In genomic region chr9:63139661-63140060, GRCm38 (mm10) we compare ENCODE assay signal across 19 mouse cellular contexts. TPM values are rescaled to one million over a fixed set of nuclear protein-coding genes. Genes with fewer than 3 reads are reported as not detected.
DNase-seq lines count a peak whose midpoint lies in the region; ATAC-seq and TF ChIP-seq lines count a peak whose summit lies in the region.
"Had no signal": no experiment of that assay in that cellular context is flagged by ENCODE, and none has a peak within 500 bp of the region (broad histone marks: within the 10 kb centered on the region; RNA-seq: fewer than 3 reads in every experiment).

No protein-coding gene starts in this region.

- H3K9ac ChIP-seq in hindbrain, embryonic 11.5 days (ENCODE audit: low read depth, low read length) = no peak overlapping the region
- no peak overlapping the region for H3K9ac ChIP-seq in hindbrain, embryonic 12.5 days
- peak overlapping the region; percentile 14; the same call in 1 of the 2 replicates for H3K9ac ChIP-seq in neural tube, embryonic 12.5 days
- H3K9ac ChIP-seq in intestine, embryonic 16.5 days (ENCODE audit: low read depth, low read length) = no peak overlapping the region
- H3K9ac ChIP-seq: embryonic facial prominence, embryonic 15.5 days; liver, postnatal 0 days had no signal

- H3K4me3 ChIP-seq in hindbrain, embryonic 11.5 days (ENCODE audit: low read depth, low read length) = no peak overlapping the region
- no peak overlapping the region for H3K4me3 ChIP-seq in hindbrain, embryonic 10.5 days
- 0 out of 2 replicates have a peak overlapping the region, but pooled peaks have one; percentile 27 for H3K4me3 ChIP-seq in hindbrain, embryonic 12.5 days
- peak overlapping the region; percentile 20; the same call in 1 of the 2 replicates for H3K4me3 ChIP-seq in neural tube, embryonic 12.5 days
- no peak overlapping the region for H3K4me3 ChIP-seq in intestine, embryonic 16.5 days (ENCODE audit: low read length)

- no peak for ATAC-seq in hindbrain, embryonic 11.5 days (ENCODE audit: low FRiP score)
- no peak for ATAC-seq in hindbrain, embryonic 12.5 days (ENCODE audit: low FRiP score)
- ATAC-seq in neural tube, embryonic 12.5 days (ENCODE audit: low FRiP score, low read depth) = no peak
- no peak for ATAC-seq in intestine, embryonic 16.5 days
- ATAC-seq: liver, postnatal 0 days had no signal

- no peaks in the 10 kb centered on the region for H3K9me3 ChIP-seq in hindbrain, embryonic 11.5 days (ENCODE audit: control insufficient read depth, low read length)
- H3K9me3 ChIP-seq in hindbrain, embryonic 10.5 days = no peaks in the 10 kb centered on the region
- H3K9me3 ChIP-seq in hindbrain, embryonic 12.5 days (replicated peaks) = no peaks in the 10 kb centered on the region
- no peaks in the 10 kb centered on the region for H3K9me3 ChIP-seq in neural tube, embryonic 12.5 days
- H3K9me3 ChIP-seq in intestine, embryonic 16.5 days (ENCODE audit: control insufficient read depth, low read length) = no peaks in the 10 kb centered on the region
- H3K9me3 ChIP-seq: embryonic facial prominence, embryonic 15.5 days had no signal

- H3K27me3 ChIP-seq in hindbrain, embryonic 11.5 days (ENCODE audit: control insufficient read depth, insufficient read depth, low read length) = peaks cover 98% of the 10 kb centered on the region
- H3K27me3 ChIP-seq in hindbrain, embryonic 10.5 days (ENCODE audit: insufficient read depth, poor library complexity, severe bottlenecking) = peaks cover 100% of the 10 kb centered on the region
- peaks cover 97% of the 10 kb centered on the region for H3K27me3 ChIP-seq in hindbrain, embryonic 12.5 days
- peaks cover 97% of the 10 kb centered on the region for H3K27me3 ChIP-seq in neural tube, embryonic 12.5 days (replicated peaks)
- peaks cover 94% of the 10 kb centered on the region for H3K27me3 ChIP-seq in intestine, embryonic 16.5 days (replicated peaks; ENCODE audit: control insufficient read depth, insufficient read depth, low read length)

- H3K4me2 ChIP-seq in hindbrain, embryonic 11.5 days (replicated peaks; ENCODE audit: low read depth, low read length) = no peak overlapping the region
- H3K4me2 ChIP-seq in hindbrain, embryonic 12.5 days (replicated peaks) = peak overlapping the region; percentile 44; the same call in 1 of the 2 replicates
- H3K4me2 ChIP-seq in neural tube, embryonic 12.5 days (replicated peaks) = peak overlapping the region; percentile 76
- no peak overlapping the region for H3K4me2 ChIP-seq in intestine, embryonic 16.5 days (ENCODE audit: low read depth, low read length)
- H3K4me2 ChIP-seq: embryonic facial prominence, embryonic 15.5 days had no signal

- H3K4me1 ChIP-seq in hindbrain, embryonic 11.5 days (replicated peaks; ENCODE audit: control insufficient read depth, insufficient read depth, low read length) = peaks cover 20% of the 10 kb centered on the region
- peaks cover 66% of the 10 kb centered on the region for H3K4me1 ChIP-seq in hindbrain, embryonic 10.5 days (replicated peaks)
- peaks cover 46% of the 10 kb centered on the region for H3K4me1 ChIP-seq in hindbrain, embryonic 12.5 days
- H3K4me1 ChIP-seq in neural tube, embryonic 12.5 days = peaks cover 39% of the 10 kb centered on the region
- H3K4me1 ChIP-seq in intestine, embryonic 16.5 days (ENCODE audit: control insufficient read depth, insufficient read depth, low read length) = peaks cover 14% of the 10 kb centered on the region

- H3K36me3 ChIP-seq in hindbrain, embryonic 11.5 days (ENCODE audit: control insufficient read depth, insufficient read depth, low read length) = no peaks in the 10 kb centered on the region
- H3K36me3 ChIP-seq in hindbrain, embryonic 10.5 days = no peaks in the 10 kb centered on the region
- H3K36me3 ChIP-seq in hindbrain, embryonic 12.5 days = no peaks in the 10 kb centered on the region
- no peaks in the 10 kb centered on the region for H3K36me3 ChIP-seq in neural tube, embryonic 12.5 days
- no peaks in the 10 kb centered on the region for H3K36me3 ChIP-seq in intestine, embryonic 16.5 days (ENCODE audit: control insufficient read depth, insufficient read depth, low read length)
- H3K36me3 ChIP-seq: embryonic facial prominence, embryonic 15.5 days had no signal

- WGBS in hindbrain, embryonic 11.5 days = 4% methylated on average over 17 of the region's 17 CpGs
- WGBS in hindbrain, embryonic 10.5 days = 2% methylated on average over 17 of the region's 17 CpGs
- WGBS in hindbrain, embryonic 12.5 days = 4% methylated on average over 17 of the region's 17 CpGs
- 2% methylated on average over 17 of the region's 17 CpGs for WGBS in neural tube, embryonic 12.5 days
- WGBS in intestine, embryonic 16.5 days = 4% methylated on average over 17 of the region's 17 CpGs

- no peak overlapping the region for H3K27ac ChIP-seq in hindbrain, embryonic 11.5 days (ENCODE audit: low read depth, low read length)
- no peak overlapping the region for H3K27ac ChIP-seq in hindbrain, embryonic 10.5 days
- 0 out of 2 replicates have a peak overlapping the region, but pooled peaks have one; percentile 41 for H3K27ac ChIP-seq in hindbrain, embryonic 12.5 days
- no peak overlapping the region for H3K27ac ChIP-seq in neural tube, embryonic 12.5 days
- no peak overlapping the region for H3K27ac ChIP-seq in intestine, embryonic 16.5 days (ENCODE audit: low read length)
- H3K27ac ChIP-seq: embryonic facial prominence, embryonic 15.5 days had no signal

- no peak for TF ChIP-seq CTCF in brain, embryonic 14.5 days (IDR thresholded peaks at IDR 0.05; ENCODE audit: borderline replicate concordance, extremely low read depth, insufficient read depth, insufficient read length)

- DNase-seq in hindbrain, embryonic 11.5 days (ENCODE audit: low spot score) = peak; percentile 46
- no peak for DNase-seq in hindbrain, embryonic 10.5 days (ENCODE audit: low spot score)
- peak; percentile 45 for DNase-seq in brain, embryonic 14.5 days (ENCODE audit: low read depth)
- DNase-seq in cerebellum, adult 9-11 months = no peak
- DNase-seq: cerebellum, adult 8-10 months; kidney, adult 11 months; kidney, postnatal 10 days; liver, postnatal 0 days; lung, postnatal 10 days; right cerebral cortex, postnatal 25 days; thymus, adult 18-20 months; thymus, postnatal 4 days had no signal

- no peak for TF ChIP-seq POLR2A in brain, embryonic 14.5 days (IDR thresholded peaks at IDR 0.05; ENCODE audit: borderline replicate concordance, extremely low read depth, insufficient read depth, insufficient read length, poor library complexity, severe bottlenecking)

RNA-seq across cellular contexts. Expression of gene Skor1, which starts 9.1 kb away (rescaled TPM):
- polyA plus RNA-seq in hindbrain, embryonic 11.5 days (2014; fragmentation: Nextera tagmentation; extraction: Ambion mirVana) = 6.6 and 7.4 TPM in 2 replicates
- polyA plus RNA-seq in hindbrain, embryonic 10.5 days (2016; fragmentation: Nextera tagmentation; extraction: Ambion mirVana) = 0.68 and 6.8 TPM in 2 replicates
- 3.7 and 16.7 TPM in 2 replicates for polyA plus RNA-seq in brain, embryonic 14.5 days (2012; rRNA removed)
- 24.0 and 27.1 TPM in 2 replicates for polyA plus RNA-seq in hindbrain, embryonic 12.5 days (2016; fragmentation: Nextera tagmentation; extraction: Ambion mirVana)
- polyA plus RNA-seq in neural tube, embryonic 12.5 days (2016; fragmentation: Nextera tagmentation; extraction: Ambion mirVana) = 39.1 and 47.0 TPM in 2 replicates
- polyA plus RNA-seq in intestine, embryonic 16.5 days (2015; fragmentation: Nextera tagmentation; extraction: Ambion mirVana) = not detected in 2 replicates
- polyA plus RNA-seq: embryonic facial prominence, embryonic 15.5 days; heart, embryonic 14.5 days; liver, adult 2 months; liver, postnatal 0 days; stomach, embryonic 14.5 days had no signal

Comparison
In these comparisons a context has a peak if more than half of its experiments do, and no peak if none do; other contexts are left out.
1. DNase-seq: peak in hindbrain, embryonic 11.5 days (single experiment) and brain, embryonic 14.5 days (single experiment); none in hindbrain, embryonic 10.5 days (single experiment) and cerebellum, adult 9-11 months (single experiment).
2. H3K4me2 ChIP-seq: peak in hindbrain, embryonic 12.5 days (single experiment) and neural tube, embryonic 12.5 days (single experiment); none in hindbrain, embryonic 11.5 days (single experiment) and intestine, embryonic 16.5 days (single experiment).
3. H3K4me3 ChIP-seq: peak in hindbrain, embryonic 12.5 days (single experiment) and neural tube, embryonic 12.5 days (single experiment); none in hindbrain, embryonic 11.5 days (single experiment), hindbrain, embryonic 10.5 days (single experiment) and intestine, embryonic 16.5 days (single experiment).